In genomic region chr13:60148235-60148634, GRCm38 (mm10) we compare ENCODE assay signal across 14 mouse cellular contexts. TPM values are rescaled to one million over a fixed set of nuclear protein-coding genes. Genes with fewer than 3 reads are reported as not detected.
A peak's percentile ranks its signal among the peaks of the same experiment; 100 is the strongest.
DNase-seq lines count a peak whose midpoint lies in the region; ATAC-seq and TF ChIP-seq lines count a peak whose summit lies in the region.
"Had no signal": no experiment of that assay in that cellular context is flagged by ENCODE, and none has a peak within 500 bp of the region (broad histone marks: within the 10 kb centered on the region; RNA-seq: fewer than 3 reads in every experiment).

No protein-coding gene starts in this region.

- peaks cover 42% of the 10 kb centered on the region for H3K4me1 ChIP-seq in forebrain, embryonic 10.5 days
- H3K4me1 ChIP-seq in forebrain, postnatal 0 days (ENCODE audit: insufficient read depth) = peaks cover 4% of the 10 kb centered on the region; the same call in 1 of the 2 replicates
- H3K4me1 ChIP-seq in kidney, embryonic 15.5 days = peaks cover 23% of the 10 kb centered on the region
- H3K4me1 ChIP-seq in limb, embryonic 12.5 days (replicated peaks) = peaks cover 26% of the 10 kb centered on the region
- peaks cover 21% of the 10 kb centered on the region for H3K4me1 ChIP-seq in midbrain, embryonic 15.5 days

- no peak overlapping the region for H3K9ac ChIP-seq in forebrain, postnatal 0 days
- no peak overlapping the region for H3K9ac ChIP-seq in kidney, embryonic 15.5 days
- no peak overlapping the region for H3K9ac ChIP-seq in limb, embryonic 12.5 days (replicated peaks)
- no peak overlapping the region for H3K9ac ChIP-seq in midbrain, embryonic 15.5 days

- WGBS in forebrain, embryonic 10.5 days = 76% methylated on average over 3 of the region's 3 CpGs
- WGBS in forebrain, postnatal 0 days = 90% methylated on average over 3 of the region's 3 CpGs
- 79% methylated on average over 3 of the region's 3 CpGs for WGBS in kidney, embryonic 15.5 days
- 51% methylated on average over 3 of the region's 3 CpGs for WGBS in limb, embryonic 12.5 days
- 89% methylated on average over 3 of the region's 3 CpGs for WGBS in midbrain, embryonic 15.5 days

- no peak for DNase-seq in forebrain, embryonic 10.5 days (ENCODE audit: extremely low spot score, low spot score)
- DNase-seq in forebrain, postnatal 0 days = no peak
- no peak for DNase-seq in kidney, postnatal 10 days
- DNase-seq in gastrocnemius, postnatal 36 days = no peak
- DNase-seq in B cell, adult 2 months = no peak
- DNase-seq: heart, adult 18-20 months; kidney, adult 18-20 months; right cerebral cortex, adult 18-20 months; thymus, adult 2 months had no signal

- peaks cover 4% of the 10 kb centered on the region; the same call in 1 of the 2 replicates for H3K36me3 ChIP-seq in forebrain, embryonic 10.5 days (replicated peaks)
- H3K36me3 ChIP-seq in forebrain, postnatal 0 days (ENCODE audit: insufficient read depth) = no peaks in the 10 kb centered on the region
- H3K36me3 ChIP-seq in kidney, embryonic 15.5 days = no peaks in the 10 kb centered on the region
- no peaks in the 10 kb centered on the region for H3K36me3 ChIP-seq in limb, embryonic 12.5 days
- no peaks in the 10 kb centered on the region for H3K36me3 ChIP-seq in midbrain, embryonic 15.5 days (replicated peaks)

- TF ChIP-seq CTCF in forebrain, postnatal 0 days (IDR thresholded peaks at IDR 0.05; ENCODE audit: low read depth) = no peak

- H3K4me2 ChIP-seq in forebrain, postnatal 0 days (ENCODE audit: low read depth) = no peak overlapping the region
- no peak overlapping the region for H3K4me2 ChIP-seq in kidney, embryonic 15.5 days
- 0 out of 2 replicates have a peak overlapping the region, but pooled peaks have one; percentile 59 for H3K4me2 ChIP-seq in limb, embryonic 12.5 days
- no peak overlapping the region for H3K4me2 ChIP-seq in midbrain, embryonic 15.5 days

- ATAC-seq in forebrain, postnatal 0 days = no peak
- ATAC-seq in kidney, embryonic 15.5 days (replicated peaks; ENCODE audit: low FRiP score) = no peak
- ATAC-seq in limb, embryonic 12.5 days (ENCODE audit: insufficient number of reproducible peaks, insufficient read depth, low FRiP score, low TSS enrichment, low read depth) = peak; percentile 54; the same call in 1 of the 2 replicates
- peak; percentile 54 for ATAC-seq in midbrain, embryonic 15.5 days (replicated peaks)

- intact Hi-C loops in gastrocnemius, postnatal 36 days (cut with DNase I) = no loop called here

- H3K27ac ChIP-seq in forebrain, embryonic 10.5 days = peak overlapping the region; percentile 92
- no peak overlapping the region for H3K27ac ChIP-seq in forebrain, postnatal 0 days (ENCODE audit: low read depth, low read length)
- peak overlapping the region; percentile 85; the same call in 1 of the 2 replicates for H3K27ac ChIP-seq in kidney, embryonic 15.5 days
- H3K27ac ChIP-seq in limb, embryonic 12.5 days = peak overlapping the region; percentile 87; the same call in 1 of the 2 replicates
- no peak overlapping the region for H3K27ac ChIP-seq in midbrain, embryonic 15.5 days

- H3K27me3 ChIP-seq in forebrain, embryonic 10.5 days (ENCODE audit: poor library complexity, severe bottlenecking) = peaks cover 51% of the 10 kb centered on the region
- no peaks in the 10 kb centered on the region for H3K27me3 ChIP-seq in forebrain, postnatal 0 days (ENCODE audit: insufficient read depth, low read length)
- no peaks in the 10 kb centered on the region for H3K27me3 ChIP-seq in kidney, embryonic 15.5 days
- H3K27me3 ChIP-seq in limb, embryonic 12.5 days = no peaks in the 10 kb centered on the region
- H3K27me3 ChIP-seq in midbrain, embryonic 15.5 days (replicated peaks) = no peaks in the 10 kb centered on the region; the same call in 1 of the 2 replicates

- H3K4me3 ChIP-seq in forebrain, embryonic 10.5 days = no peak overlapping the region
- H3K4me3 ChIP-seq in forebrain, postnatal 0 days (ENCODE audit: low read depth, low read length) = no peak overlapping the region
- H3K4me3 ChIP-seq in kidney, embryonic 15.5 days (replicated peaks) = no peak overlapping the region
- H3K4me3 ChIP-seq in limb, embryonic 12.5 days (replicated peaks) = no peak overlapping the region
- no peak overlapping the region for H3K4me3 ChIP-seq in midbrain, embryonic 15.5 days
- H3K4me3 ChIP-seq: erythroblast, embryonic 14.5 days had no signal

- H3K9me3 ChIP-seq in forebrain, embryonic 10.5 days = peaks cover 16% of the 10 kb centered on the region
- H3K9me3 ChIP-seq in forebrain, postnatal 0 days (ENCODE audit: low read length) = no peaks in the 10 kb centered on the region; the same call in 1 of the 2 replicates
- H3K9me3 ChIP-seq in kidney, embryonic 15.5 days (replicated peaks) = peaks cover 12% of the 10 kb centered on the region; the same call in 1 of the 2 replicates
- peaks cover 16% of the 10 kb centered on the region for H3K9me3 ChIP-seq in limb, embryonic 12.5 days
- 0 out of 2 replicates have a peak, but pooled peaks cover 3% of the 10 kb centered on the region for H3K9me3 ChIP-seq in midbrain, embryonic 15.5 days

RNA-seq across cellular contexts. Expression of gene Gas1, which starts 28.9 kb away (rescaled TPM):
- 72.6 and 72.7 TPM in 2 replicates for polyA plus RNA-seq in forebrain, embryonic 10.5 days (2016; fragmentation: Nextera tagmentation; extraction: Ambion mirVana)
- 23.5 and 40.9 TPM in 2 replicates for total RNA-seq in forebrain, postnatal 0 days (2014; rRNA removed)
- 22.4 and 23.1 TPM in 2 replicates for polyA plus RNA-seq in forebrain, postnatal 0 days (2015; fragmentation: Nextera tagmentation; extraction: Ambion mirVana)
- 94.2 and 102 TPM in 2 replicates for polyA plus RNA-seq in kidney, embryonic 15.5 days (2015; fragmentation: Nextera tagmentation; extraction: Ambion mirVana)
- polyA plus RNA-seq in limb, embryonic 12.5 days (2016; fragmentation: Nextera tagmentation; extraction: Ambion mirVana) = 318 and 346 TPM in 2 replicates
- 15.1 and 23.1 TPM in 2 replicates for polyA plus RNA-seq in midbrain, embryonic 15.5 days (2015; fragmentation: Nextera tagmentation; extraction: Ambion mirVana)
- total RNA-seq in gastrocnemius, postnatal 36 days (2021) = 10 to 100 TPM; 14.6 to 17.4 TPM
- total RNA-seq: MEL had no signal
- polyA plus RNA-seq: erythroblast, embryonic 14.5 days had no signal

Comparison
In these comparisons a context has a peak if more than half of its experiments do, and no peak if none do; other contexts are left out.
1. H3K27ac ChIP-seq: peak in forebrain, embryonic 10.5 days (single experiment), kidney, embryonic 15.5 days (single experiment) and limb, embryonic 12.5 days (single experiment); none in forebrain, postnatal 0 days (single experiment) and midbrain, embryonic 15.5 days (single experiment).
2. ATAC-seq: peak in limb, embryonic 12.5 days (single experiment) and midbrain, embryonic 15.5 days (single experiment); none in forebrain, postnatal 0 days (single experiment) and kidney, embryonic 15.5 days (single experiment).